Mouse (Mus musculus): ENCODE measurements around the gene Sobp.

Gene Sobp

DNA sequence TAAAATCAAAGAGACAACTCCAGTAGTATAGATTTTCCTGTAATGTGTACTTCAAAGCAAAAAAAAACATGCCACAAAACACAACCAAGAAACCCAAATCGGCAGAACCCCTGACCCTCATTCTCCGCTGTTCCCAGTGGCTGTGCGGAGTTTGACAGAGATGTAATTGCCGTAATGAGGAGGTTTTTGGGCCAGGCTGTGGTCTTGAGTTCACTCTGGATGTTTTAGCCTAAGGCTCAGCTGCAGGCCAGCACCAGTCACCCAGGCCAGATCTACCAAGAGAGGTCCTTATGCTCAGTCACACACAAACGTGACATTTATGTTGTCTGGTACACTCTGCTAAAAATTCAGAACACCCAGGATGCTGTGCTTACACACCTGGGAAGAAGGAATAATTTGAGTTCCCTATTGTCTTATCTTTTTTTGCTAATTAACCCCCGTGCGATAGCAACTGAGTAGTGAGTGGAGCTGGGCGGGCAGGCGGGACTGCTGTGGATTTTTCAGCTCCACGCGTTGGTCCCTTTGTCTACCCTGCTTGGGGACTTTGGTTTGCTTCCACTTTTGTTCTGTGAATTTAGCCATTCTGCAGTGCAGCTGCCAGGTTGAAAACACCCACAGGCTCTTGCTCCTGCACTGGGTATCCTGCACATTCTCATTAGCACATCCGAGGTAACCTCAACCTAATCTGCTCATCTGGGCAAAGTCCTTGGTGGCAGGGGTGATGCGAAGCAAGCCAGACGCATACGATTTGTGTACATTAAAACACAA is 140.7 kb downstream of the Sobp start:
- no peak for DNase-seq

DNA sequence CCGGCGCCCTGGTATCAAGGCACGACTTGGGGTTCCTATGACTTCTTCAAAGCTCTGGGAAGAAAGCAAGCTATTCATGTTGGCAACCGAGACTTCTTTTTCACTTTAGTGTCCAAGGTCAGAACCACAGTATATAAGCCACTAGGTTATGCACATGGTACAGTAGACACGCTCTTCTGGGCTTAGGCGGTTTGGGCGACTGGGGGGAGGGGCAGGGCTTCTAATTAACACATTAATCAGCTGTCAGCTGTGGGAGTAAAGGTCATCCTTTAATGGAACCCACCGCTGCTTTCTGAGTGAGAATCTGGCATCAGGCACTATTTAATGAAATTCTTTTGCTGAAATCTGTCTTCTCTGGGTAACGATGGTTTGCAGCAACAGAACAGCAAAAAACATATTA is 147.3 kb downstream of the Sobp start:
- DNase-seq = no peak

DNA sequence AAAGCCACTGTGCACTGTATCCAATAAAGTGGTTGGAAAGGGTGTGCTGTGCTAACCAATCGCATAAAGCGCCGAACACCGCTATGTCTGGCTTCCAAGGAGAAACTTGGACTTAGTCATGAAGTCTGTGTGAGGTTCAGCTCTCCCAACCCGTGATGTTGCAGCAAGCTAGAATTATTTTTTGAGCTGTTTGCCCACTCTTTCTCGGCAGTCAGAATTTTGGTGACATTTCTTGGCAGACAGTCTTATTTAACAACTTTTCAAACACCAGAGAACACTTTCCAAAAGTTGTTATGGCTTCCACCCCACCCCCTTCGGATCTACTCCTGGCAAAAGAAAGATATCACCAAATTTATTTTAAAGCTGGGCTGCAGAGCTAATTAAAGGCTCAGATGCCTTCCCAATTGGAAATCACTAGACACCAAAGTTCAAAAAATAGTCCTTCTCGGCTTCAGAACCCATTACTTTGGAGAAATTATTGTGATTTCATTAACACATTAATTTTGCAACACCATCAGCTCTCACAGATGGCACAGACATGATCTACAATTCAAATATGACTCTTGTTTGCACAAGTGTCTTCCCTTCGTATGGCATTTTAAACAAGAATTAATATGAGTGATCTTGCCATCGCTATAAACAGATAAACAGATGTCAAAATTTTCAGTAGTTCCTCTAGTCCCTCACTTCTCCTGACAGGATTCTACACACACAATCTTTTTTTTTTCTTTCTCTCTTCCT is 150.7 kb downstream of the Sobp start:
- no peak for DNase-seq

DNA sequence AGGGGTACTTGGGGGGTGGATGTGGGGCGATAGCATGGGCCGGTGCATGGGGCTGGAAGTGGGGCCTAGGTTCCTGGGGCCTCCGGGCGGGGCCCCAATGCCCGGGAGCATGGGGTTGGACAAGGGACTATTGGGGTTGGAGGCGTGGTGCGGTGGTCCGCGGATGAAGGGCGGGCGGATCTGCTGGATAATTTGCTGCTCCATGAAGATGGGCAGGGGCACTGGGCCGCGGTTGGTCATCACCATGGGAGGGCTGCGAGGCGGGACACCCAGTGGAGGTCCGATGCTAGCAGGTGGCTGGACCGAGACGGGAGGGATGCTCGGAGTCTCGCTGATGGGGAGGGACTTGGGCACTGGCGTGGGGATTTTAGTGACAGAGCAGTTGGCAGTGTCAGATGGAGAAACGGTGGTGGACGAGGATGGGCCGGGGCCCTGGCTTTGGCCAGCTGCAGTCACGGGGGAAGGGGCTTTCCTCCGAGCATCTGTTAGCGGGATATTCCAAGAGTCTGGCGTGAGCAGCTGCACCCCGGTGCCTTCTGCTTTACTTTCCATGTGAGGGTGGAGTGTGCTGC is 152.1 kb downstream of the Sobp start:
- no peak for DNase-seq

DNA sequence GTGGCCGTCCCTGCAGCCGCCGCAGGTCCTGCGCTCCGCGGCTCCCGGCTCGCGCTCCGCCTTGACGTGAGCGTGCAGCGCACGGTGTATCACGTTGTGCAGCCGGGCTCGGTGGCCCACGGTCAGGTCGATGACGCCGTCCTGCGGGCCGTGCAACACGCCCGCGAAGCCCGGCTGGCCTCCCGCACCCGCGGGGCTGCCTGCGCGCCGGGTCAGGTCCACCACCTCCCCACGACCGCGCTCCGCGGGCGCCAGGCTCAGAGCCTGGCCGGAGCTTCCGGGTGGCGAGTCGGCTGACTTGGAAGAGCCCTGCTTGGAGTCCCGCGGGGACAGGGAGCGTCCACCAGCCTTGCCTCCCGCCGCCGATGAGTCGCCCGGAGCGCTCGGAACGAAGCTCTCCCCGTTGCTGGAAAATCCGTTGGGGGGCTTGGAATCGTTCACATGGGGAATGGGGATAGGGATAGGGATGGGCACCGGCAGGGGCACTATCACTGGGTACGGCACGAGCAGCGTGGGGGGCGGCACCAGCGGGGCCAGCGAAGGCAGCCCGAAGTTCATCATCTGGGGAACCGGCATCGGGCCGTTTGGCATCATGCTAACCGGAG is 152.7 kb downstream of the Sobp start:
- peak; percentile 53 for DNase-seq

DNA sequence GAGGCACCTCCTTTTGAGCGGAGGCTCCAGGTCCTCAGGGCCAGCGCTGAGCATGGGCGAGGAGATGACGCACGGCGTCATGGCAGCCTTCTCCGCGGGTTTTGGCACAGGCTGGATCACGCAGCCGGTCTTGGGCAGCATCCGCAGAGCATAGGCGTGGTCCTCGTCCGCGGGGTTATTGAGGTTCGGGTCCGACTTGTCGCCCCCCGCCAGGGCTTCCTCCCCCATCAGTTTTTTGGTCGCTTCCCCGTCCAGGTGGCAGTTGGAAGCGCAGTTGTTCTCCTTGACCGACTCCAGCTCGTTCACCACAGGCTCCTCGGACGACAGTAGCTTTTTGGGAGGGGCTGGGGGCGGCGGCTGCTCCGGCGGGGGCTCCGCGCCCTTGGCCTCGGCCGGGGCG is 153.3 kb downstream of the Sobp start:
- no peak for DNase-seq

DNA sequence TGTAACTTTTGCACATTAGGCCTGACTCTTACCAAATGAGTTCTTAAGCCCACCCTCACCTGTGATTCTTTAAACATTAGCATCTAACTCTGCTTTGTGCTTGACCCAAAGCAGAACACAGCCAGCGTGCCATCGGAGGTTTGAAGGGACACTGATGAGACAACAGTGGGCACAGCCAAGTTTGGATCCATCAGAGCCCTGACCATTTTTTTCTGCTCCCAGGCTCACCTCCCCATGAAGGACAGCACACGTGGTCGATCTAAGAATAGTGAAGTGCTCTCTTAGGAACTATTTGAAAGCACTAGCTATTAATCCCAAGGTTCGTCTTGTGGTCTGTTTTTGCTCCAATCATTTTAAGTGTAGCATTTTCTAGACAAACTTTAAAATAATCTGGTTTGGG is 159.5 kb downstream of the Sobp start:
- no peak for DNase-seq

DNA sequence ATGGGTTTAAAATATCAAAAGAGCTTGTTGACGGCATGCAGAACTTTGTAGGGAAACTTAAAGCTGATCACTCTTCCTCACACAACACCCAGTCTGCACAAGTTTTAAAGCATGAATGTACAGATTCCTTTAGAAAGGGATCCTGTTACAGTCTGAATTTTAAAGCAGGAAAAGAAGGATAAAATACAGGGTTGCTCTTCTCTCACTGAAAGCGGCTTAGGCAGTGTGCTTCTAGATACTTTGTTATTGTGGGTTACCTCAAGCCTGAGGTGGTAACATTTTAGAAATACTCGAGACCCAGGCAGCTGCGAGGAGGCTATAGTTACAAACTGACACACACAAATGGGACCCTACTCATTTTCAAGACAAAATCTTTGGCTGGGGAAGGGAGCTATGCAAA is 160.0 kb downstream of the Sobp start:
- DNase-seq = no peak

DNA sequence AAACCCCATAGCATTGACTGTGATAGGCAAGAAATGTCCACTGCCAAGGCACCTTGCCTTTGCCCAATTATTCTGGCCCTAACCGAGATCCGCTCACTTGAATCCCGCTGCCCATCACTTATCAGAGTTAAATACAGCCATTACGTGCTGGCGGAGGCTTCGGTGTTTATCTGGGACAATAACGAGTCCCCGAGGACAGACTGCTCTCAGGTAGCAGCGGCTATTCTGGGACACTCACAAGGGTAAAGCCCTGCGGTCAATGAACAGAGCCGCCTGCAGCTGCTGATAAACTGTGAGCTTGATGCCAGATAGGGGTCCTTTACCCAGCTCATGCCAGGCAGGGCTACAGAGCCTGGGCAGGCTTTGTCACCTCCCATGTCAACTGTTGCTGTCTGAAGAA is 166.2 kb downstream of the Sobp start:
- DNase-seq = no peak

DNA sequence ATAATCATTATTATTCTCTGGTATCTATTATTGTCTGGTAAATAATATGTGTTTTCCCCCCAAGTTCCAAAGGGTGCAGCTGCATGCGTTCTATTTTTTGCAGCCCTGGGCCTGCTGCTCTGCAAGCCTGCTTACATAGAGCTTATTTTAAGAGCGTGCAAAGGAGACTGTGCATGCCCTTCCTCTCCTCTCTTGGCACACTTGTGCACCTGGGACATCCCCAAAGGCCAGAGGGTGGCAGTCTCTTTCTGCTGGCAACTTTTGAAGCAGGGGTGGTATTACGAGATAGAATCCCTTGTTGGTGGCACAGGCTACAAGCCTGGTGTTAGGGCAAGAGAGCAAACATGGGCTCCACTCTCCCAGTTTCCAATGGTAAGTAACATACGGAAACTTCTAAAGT is 167.8 kb downstream of the Sobp start:
- DNase-seq = no peak

DNA sequence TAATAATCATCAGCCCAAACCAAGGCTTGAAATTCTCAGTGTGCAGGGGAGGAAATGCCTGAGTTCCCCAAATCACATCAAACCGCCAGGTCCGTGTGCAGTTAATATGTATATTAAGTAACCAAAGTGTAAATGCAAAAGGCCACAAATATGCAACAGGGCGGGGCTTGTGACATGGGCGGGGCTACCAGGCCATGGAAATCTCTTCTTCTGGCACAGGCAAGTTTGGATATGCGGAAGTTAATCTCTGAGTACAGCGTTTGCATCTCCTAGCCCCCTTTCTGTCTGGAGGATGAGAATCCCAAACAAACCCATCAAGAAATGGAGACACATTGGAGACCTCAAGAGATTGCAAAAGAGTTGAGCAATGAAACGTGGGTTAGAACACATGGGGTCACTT is 168.7 kb downstream of the Sobp start:
- no peak for DNase-seq

DNA sequence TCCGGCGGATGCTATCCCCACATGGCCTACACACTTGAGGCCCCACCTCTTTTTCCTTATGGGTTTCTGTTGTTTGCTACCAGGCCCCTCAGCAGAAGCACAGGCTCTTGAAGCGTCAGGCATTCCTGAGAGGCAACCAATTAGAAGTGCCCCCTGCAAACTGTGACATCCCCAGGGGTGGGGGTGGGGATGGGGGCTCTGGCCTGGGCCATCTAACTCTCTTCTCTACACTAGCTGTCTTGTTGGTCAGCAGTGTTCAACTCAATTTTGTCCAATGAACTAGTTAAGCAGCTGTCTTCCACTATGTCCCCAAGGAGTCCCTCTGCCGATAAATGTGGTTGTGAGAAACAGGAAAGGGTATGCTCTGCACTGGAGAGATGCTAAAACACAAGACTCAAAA is 169.3 kb downstream of the Sobp start:
- no peak for DNase-seq

DNA sequence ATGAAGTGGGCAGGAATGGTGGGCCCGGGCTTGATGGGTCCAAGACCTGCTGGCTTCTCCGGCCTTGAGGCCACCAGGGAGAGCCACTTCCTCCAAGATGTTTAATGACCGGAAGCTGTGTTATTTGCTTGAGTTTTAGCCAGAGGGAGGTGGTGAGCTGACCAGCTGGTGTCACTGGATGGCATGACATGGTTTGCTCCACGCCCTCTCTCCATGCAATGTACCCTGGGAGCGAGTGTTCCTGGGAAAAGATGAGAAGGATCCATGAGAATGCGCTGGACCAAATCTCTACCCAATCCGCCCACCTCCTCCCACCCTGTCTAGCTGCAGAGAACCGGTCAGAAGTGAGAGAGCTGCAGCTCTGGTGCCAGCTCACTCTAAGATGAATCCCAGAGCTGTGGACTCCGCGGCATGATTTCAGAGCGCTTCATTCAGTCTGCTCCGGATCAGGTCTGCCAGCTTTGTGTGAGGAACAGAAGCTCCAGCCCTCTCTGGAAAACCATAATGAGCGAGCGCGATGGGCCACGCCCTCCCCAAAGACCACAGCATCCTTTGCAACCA is 170.1 kb downstream of the Sobp start:
- DNase-seq = no peak

DNA sequence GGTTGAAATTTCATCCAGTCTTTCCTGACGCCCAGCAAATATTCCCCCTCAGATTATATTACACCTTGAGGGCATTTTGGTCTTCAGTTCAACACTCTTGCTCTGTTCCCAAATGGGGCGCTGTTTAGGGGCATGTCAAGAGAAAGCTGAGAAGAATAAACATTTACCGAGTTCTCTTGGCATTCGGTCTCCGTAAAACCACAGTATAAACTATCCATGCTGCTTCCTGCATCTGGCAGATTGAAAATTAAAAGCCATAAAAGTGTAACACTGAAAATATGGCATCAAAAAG is 170.9 kb downstream of the Sobp start:
- DNase-seq = no peak

DNA sequence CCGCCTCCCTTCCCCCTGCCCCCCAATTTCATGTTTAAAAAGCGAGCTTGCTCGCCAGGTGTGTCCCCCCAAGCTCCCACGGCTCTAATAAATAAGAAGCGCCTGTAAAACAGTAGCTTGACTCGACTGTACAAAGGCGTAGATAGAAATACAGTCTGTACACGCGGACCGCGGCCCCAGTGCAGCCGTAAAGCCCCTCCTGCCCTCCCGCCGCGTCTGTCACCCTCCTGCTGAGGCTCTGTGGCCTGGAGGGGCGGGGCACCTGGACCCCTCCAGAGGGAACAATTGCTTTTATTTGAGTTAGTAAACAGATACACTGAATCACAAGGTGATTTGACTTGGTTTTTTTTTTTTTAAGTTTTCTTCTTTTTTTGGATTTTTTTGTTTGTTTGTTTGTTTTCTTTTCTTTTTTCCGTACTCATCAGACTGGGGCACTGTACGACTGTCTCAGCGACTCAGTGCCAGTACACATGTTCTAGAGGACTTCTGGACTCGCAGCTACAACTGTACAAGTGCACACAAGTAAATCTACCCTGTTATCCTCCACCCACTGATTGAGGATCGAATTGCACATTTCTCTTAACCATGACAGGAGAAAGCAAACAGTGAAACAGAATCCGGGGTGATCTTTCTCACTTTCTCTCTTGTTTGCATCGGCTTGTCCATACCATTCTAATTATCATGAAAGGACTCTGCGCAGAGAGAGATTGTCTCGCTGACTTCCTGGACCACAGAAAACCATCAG is 171.4 kb downstream of the Sobp start:
- DNase-seq = no peak

DNA sequence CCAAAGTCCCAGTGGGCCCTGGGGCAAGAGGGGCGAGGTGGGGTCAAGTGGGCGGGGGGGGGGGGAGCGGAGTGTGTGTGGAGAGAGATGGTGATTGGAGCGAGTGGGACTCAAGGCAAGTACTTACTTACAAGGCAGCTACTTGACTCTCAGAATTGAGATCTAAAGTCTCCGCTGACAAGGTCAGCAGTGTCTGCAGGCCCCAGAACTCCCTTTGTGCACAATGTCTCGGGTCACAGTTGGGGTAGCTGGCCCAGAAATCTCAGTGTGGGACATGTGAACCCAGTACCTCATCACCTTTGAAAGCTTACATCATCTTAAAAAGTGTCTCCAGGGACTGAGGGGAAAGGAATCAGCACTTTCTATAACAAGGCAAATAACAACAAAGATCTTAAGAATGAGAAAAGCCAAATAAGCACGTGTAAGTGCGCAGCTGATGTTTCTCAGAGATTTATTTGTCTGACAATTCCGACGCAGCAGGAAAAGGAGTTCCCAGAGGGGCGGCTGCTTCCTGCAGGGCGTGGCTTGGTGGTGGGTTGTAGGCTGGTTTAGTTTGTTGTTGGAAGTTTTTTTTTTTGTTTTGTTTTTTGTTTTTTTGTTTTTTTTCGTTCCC is 172.2 kb downstream of the Sobp start:
- DNase-seq = no peak

DNA sequence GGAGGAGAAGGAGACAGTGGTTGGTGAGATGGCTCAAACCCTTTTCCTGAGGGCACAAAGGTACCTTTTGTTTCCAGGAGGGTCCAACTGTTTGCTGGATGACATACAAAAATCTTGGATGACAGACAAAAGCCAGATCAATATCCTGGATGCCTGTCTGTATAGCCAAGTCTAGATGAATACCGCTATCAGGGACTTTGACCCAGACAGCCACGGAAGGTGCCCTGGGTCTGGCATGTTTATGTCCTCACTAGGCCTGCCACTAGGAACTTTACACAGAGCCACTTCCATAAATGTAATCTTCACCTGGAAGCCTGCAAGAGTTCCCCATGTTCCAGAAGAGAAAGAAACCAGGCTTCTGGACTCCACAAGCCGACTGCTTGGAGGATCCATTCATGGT is 172.9 kb downstream of the Sobp start:
- DNase-seq = no peak

DNA sequence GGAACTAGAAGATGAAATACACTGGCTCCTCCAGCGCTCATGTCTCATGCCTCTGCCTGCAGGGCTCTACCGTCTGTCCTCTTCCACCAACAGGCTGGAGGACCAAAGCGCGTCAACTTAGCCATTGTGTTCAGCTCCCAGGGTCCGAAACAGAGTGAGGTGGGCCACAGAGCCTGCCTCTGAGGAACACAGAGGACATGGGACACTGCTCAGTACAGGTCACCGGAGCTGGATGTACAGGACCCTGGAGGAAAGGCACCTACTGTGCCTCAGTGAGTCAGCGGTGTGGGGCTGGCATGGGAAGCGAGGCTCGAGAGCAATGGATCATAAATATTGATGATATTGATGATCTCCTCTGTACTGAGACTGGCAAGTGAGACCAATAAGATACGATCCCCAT is 175.0 kb downstream of the Sobp start:
- DNase-seq = no peak

DNA sequence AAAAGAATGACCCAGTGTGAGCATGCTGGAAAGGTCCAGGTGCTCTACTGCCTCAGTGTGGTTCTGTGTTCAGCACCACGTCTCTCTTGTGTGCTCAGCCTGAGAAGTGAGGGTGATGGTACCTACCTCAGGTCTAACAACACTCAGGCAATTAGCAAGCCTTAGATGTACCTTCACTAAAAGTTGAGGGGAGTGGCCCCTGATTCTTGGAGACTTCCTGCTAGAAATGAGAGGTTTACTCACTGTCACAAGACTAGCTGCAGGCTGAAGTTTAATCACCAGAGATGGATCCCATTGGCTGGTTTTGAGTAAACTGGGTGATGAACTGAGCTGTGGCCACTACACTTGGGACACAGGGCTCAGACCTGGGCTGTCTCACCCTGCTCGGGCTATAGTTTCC is 177.1 kb downstream of the Sobp start:
- DNase-seq = no peak

DNA sequence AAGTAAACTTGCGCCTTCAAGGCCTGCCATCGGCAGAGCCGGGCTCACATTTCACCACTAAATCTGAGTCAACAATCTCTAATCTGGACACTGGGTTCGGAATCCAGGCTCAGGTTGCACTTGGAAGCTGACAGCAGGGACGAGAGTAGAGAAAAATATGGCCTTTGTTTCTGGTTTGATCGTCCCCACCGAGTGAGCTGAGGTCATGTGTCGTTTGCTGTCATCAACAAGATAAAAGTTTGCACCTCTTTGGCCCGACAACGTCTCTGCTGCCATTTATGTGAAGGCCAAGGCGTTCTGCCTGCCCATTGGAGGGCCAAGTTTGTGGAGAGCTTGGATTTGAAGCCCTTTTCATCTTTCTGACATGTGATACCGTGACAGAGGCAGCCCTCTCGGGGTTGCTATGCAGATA is 178.8 kb downstream of the Sobp start:
- no peak for DNase-seq

DNA sequence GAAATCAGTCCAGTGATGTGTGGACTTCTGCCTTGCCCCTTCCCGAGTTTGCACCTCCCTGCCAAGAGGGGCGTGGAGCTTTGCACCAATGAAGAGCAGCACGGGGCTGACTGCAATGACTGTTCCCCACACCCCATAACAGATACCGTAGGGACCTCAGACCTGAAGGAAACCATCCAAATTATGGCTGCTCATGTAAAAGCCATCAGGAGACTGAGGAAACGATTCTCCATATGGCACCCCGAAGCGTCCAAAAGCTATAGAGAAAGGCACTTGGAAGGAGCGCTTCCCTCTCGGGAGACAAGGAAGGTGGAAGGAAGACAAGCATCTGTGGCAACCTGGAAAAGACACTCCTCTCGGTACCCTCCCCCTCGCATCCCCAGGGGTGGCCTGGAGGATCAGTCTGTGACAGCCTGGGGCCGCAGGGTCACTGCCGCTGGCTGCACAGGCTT is 180.0 kb downstream of the Sobp start:
- DNase-seq = no peak

DNA sequence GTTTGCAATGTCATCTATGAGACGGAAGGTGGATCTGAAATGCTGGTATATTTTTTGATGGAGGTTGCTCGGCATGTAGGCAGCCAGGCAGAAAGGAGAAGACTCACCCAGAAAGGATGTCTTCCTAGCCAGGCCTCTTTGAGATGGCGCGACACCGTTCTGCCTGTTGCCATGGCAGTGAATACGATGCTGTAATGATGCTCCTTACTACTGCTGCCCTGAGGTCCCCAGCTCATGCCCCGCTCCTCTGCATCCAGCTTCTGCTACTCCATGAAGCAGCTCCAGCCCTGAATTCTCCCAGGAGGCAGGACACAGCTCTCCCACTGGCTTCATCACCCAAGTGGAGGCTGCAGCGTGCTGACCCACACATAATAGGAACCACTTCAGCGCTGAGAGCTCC is 183.3 kb downstream of the Sobp start:
- no peak for DNase-seq

DNA sequence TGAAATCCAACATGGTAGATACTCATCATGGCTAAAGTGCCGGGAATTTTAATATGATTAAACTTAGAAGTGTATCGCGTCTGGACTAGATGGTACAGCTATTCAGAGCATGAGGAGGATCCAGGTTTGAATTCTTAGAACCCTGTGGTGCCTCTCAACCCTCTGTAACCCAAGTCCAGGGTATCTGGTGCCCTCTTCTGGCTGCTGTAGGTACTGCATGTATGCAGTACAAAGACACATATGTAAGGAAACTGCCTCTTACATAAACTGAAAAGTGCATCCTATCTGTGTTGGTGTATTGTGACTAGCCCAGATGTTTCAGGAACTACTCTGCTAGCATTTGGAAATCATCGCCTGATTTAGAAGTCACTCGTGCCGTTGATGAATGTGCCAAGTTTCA is 184.4 kb downstream of the Sobp start:
- no peak for DNase-seq
